Mouse (Mus musculus) lung, adult 18-20 months (tissue): ENCODE measurements around the gene Trappc2l.
A peak's percentile ranks its signal among the peaks of the same experiment; 100 is the strongest.
"Not testable (repeated sequence)": the region's sequence is repeated elsewhere in the genome, so short reads cannot be mapped to it uniquely, and the experiment has no call there.

Experiments used
- DNase-seq, 2 experiments: peaks; one replicate each; pipeline ENCODE4 v3.0.0; 2022; ENCODE audit warnings: mixed read lengths in 2 of 2

The Trappc2l gene

DNA sequence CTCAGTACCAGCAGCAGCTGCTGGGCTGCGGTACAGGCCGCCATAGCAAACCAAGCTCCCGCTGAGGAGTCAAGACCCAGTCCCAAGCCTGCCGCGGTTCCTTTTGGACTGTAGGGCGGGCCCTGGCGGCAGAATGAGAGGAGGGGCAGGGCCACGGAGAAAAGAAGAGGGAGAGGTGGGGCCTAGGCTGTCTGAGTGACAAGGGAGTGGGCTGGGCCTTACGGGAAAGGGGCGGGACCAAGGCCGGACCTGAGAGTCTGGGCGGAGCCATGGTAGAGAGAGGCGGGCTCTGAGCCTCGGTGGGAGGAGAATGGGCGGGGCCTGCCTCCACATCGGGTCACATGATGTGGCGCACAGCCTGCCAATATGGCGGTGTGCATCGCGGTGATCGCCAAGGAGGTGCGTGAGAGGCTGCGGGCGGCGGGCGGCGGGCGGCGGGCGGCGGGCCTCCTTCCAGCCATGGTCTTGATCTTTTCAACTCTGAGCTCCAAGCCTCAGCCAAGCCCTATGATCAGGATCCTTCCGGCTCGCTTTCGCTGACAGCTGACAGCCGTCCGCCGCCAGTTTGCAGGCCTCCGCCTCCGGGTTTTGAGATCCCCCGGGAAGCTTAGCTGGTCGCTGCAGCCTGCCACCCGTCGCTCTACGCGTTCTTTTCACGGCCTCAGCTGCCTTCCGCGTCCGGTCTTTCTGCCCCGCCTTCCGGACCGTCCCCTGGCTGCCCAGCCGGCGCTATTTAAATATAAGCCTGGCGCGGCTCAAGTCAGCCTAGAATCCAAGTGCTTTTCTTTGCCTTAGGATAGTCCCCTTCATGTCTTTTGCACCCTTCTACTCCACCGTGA, at the start of gene Trappc2l, which contains the start of gene Galns:
Gene Trappc2l (plus strand): TSS at position 346 of the 839 bp plus-strand sequence.
Gene Galns (minus strand): TSS at position 169 of the 839 bp plus-strand sequence.
- peak; percentile 96 to 97 for DNase-seq

DNA sequence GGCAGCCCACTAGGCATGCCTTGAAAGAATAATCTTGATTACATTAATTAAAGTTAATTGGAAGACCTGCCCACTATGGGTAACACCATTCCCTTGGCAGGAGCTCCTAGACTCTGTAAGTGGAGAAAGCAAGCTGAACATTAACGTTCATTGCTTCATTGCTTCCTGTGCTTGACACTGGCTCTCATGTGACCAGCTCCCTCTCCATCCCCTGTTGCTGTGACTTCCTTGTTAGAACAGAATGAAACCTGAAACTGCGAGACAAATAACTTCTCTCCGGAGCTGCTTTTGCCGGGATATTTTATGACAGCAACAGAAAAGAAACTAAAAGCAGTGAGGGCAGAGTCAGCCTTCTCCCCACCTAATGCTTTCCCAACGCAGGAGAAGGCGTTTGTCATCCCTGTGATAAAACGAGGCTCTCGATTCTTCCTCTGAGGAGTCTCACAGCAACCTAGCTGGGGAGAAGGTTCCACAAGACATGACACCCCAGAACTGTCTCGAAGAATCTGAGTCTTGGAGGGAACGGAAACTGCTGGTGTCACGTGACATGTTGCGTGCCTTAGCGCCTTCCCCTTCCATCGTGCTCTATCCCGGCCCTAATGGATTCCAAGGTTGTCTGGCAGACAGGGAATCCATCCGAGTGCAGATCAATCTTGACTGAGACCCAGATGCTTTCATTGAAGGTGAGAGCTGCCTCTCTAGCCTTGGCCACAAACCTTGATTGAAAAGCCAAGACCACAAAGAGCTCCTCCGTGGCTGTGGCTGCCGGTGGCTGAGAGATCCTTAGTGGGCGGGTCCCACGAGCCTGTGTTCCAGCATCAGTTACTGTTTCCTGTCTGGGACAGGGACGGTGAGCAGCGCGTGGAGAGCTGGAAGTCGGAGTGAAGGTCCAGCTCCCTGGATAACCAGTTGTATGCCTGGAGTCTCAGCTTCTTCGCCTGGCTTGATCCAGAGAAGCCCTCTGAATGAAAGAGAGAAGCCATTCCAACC, 46.8 kb upstream of the Trappc2l start:
- DNase-seq, result no peak

DNA sequence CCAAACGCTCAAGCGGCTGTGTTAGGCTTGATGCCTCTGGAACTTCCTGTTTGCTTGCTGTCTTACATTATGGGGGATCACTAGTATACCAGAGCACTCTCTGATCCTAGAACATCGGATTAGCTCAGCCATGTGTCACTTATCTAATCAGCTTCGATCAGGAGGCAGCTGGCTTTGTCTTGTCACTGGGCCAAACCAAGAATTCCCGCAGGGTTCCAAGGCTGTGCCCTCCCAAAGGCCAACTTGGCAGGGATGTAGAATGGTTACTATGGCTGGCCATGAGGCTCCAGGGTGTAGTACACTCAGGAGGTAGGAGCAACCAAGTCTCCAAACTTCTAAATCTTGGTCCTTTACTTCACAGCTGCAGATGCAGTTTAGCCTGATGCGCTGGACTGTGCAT, 44.7 kb upstream of the Trappc2l start:
- peak in 1 of 2 experiments; percentile 19 for DNase-seq

- DNase-seq, result peak; percentile 95 to 96
Measured at GRCm38 (mm10) chr8:122567361-122568108, 43.9 kb upstream of the Trappc2l start, which contains the start of gene Cdt1. Cdt1 (plus strand) TSS chr8:122568015.

DNA sequence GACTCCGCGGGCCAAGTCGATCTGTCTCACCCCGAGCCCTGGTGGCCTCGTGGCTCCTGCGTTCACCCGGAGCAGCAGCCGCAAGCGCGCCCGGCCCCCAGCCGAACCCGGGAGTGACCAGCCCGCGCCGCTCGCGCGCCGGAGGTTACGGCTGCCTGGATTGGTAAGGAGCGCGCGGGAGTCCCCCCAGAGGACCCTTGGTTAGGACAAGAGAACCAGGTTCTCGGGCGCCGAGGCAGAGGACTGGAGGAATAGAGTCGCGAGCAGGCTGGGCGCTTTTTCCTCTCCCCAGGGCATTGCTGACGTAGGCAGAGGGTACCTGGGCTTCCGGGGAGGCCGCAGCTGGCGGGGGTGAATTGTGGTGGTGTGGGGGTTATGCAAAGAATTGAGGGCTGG, 43.3 kb upstream of the Trappc2l start:
- DNase-seq, result peak; percentile 41 to 58

GRCm38 (mm10) chr8:122568881-122569309, 42.5 kb upstream of the Trappc2l start:
- DNase-seq, result peak in 1 of 2 experiments; percentile 13

DNA sequence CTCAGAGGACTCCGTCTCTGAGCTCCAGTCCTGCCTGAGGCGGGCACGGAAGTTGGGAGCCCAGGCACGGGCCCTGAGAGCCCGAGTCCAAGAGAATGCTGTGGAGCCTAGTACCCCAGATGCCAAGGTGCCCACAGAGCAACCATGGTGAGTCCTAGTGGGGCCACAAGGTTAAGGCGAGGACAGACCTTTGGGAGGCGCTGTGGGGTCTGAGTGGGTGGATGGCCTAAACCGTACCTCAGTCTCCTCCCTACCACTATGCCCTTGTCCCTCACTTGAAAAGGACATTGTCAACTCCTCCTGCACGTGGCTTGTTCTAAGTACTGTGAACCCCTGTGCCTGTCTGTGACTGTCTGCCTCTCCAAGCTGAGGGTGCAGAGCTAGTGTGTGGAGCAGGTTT, 42.1 kb upstream of the Trappc2l start:
- DNase-seq, result no peak

DNA sequence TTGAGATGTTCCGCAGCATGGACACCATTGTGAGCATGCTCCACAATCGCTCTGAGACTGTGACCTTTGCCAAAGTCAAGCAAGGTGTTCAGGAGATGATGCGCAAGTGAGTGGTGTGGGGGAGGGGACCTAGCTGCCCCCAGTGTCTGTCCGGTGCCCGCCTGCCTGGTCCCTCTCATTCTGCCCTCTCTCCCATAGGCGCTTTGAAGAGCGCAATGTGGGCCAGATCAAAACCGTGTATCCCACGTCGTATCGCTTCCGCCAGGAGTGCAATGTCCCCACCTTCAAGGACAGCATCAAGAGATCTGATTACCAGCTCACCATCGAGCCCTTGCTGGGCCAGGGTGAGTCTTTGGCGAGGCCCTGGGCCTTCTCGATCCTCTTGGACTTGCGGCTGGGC, 41.4 kb upstream of the Trappc2l start:
- DNase-seq, result no peak

DNA sequence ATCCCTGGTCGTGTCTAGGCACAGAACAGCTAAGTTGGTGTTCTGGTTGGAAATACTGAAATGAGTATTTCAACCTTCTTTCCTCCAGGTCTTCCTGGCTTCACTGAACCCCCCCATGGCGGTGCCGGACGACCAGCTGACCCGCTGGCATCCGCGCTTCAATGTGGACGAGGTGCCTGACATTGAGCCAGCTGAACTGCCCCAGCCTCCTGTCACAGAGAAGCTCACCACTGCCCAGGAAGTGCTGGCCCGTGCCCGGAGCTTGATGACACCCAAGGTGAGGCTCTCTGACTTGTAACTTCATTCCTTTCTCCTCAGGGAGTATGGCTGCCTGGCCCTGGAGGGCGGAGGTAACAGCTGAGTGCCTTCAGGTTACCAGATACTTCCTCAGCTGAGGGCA, 40.3 kb upstream of the Trappc2l start:
- DNase-seq, result no peak

GRCm38 (mm10) chr8:122571750-122572267, 39.6 kb upstream of the Trappc2l start:
- no peak for DNase-seq

GRCm38 (mm10) chr8:122572751-122573150, 38.7 kb upstream of the Trappc2l start:
- DNase-seq, result no peak

- DNase-seq, result not testable (repeated sequence)
Measured at GRCm38 (mm10) chr8:122573176-122573575, 38.3 kb upstream of the Trappc2l start.

DNA sequence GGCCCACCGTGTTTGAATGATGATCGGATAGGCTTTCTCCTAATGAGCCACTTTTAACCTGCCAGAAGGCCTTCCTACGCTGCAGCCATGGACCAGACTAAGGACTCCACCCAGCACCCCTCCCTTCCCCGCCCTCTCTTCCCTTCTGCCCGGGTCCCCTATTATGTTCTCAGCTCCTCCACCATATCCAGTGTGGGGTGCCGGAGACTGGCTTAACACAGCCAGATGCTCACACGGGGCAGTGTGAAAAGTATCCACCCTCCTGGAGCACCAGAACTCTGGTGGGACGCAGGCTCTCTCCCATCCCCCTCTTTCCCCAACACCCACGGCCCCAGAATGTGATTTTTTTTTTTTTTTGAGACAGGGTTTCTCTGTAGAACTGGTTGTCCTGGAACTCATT, 37.9 kb upstream of the Trappc2l start:
- no peak for DNase-seq

GRCm38 (mm10) chr8:122574264-122574663, 37.2 kb upstream of the Trappc2l start:
- DNase-seq, result no peak

DNA sequence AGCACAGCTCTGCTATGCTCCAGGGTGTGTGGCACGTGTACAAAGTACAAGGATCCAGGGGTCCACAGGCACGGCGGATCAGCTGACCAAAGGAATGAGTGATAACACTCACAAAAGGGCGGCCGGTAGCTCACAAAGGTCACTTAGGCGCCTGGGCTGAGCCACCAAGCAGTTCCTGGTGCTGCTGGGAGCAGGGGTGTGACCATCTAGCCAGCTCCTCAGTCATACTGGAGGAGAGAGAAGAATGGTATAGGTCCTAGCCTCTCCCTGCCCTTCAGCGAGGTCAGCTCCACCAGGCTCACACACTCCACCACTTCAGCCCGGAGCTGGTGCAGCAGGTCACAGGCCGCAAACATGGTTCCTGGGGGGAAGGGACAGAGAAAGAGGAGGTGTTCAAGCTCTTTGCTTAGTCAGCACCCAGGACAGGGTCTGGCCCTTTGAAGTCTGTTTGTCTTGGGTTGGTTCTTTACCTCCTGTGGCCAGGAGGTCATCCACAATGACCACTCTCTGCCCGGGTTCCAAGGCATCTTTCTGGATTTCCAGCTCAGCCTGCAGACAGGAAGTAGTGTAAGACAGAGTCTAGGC, 36.7 kb upstream of the Trappc2l start:
- DNase-seq, result no peak

DNA sequence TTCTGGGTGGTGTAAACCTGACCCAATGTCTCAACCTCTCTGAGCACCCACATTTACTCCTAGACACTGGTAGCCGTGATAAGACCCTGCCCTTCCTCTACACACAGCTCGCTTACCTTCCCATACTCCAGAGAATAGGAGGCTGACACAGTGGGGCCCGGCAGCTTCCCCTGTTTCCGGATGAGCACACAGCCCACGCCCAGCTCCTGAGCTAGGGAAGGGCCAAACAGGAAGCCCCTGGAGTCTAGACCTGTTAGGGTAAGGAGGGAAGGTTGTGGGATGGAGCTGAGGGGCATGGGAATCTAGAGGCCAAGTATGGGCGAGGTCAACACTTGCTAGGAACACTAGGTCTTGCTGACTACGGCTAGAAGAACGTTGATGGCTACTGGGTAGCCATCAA, 36.2 kb upstream of the Trappc2l start:
- DNase-seq, result no peak

DNA sequence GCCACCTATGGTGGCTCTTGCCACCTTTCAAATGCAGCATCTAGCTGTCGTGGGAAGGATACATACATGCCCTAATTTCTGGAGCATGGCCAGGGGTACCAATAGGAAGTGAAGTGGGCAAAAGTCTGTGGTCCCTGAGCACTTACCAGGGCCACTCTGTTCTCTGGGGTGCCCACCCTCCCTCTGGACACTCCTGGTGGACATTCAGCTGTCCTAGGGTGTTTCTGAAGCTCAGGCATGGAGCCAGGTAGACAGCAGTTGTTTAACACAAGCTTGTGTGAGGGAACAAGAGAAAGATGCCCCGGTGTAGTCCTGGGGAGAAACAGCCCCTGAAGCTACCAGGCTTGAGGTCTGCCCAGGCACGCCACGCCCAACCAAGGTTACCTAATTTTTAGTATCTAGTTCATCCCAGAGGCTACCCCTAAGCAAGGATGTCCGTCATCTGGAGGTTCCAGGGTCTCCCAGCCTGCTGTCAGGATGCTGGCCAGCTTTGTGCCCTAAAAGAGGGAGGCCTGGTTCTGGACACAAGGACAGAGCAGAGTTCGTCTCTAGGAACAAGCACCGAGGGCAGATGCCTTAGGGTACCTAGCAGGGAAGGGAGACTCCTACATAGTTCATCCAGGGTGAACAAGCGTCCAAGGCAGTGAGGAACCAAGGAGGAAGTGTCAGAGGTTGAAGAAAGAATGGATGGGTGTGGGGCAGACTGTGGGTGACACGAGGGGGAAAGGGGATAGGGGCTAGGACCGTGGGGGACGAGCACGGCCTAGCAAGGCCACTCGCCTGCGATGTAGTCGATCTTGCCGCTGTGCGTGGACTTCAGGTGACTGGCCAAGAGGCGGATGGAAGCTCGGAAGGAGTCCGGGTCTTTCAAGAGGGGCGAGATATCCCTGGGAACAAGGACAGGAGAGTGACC, 35.4 kb upstream of the Trappc2l start:
- no peak for DNase-seq

DNA sequence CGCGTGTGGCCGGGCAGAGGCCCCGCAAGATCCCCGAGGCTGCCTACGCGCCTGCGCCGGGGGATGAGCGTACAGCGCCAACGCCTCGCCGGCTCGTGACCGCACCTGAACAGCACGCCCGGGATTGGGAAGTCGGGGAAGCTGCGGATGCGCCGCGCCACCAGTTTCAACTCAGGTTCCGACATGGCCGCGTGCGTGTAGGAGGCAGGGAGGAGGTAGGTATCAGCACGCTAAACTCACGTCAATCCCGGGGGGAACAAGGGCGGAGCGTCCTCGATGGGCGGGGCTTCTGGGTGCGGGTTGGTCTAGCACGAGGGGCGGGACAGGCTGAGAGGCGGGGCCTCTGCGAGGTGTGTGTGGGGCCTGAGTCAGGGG, 34.8 kb upstream of the Trappc2l start, which contains the start of gene Aprt:
Gene Aprt (minus strand): TSS at position 262 of the 375 bp plus-strand sequence.
- DNase-seq, result peak; percentile 96 to 98

GRCm38 (mm10) chr8:122577116-122577515, 34.3 kb upstream of the Trappc2l start:
- no peak for DNase-seq

- no peak for DNase-seq
Measured at GRCm38 (mm10) chr8:122579196-122579595, 32.2 kb upstream of the Trappc2l start.

GRCm38 (mm10) chr8:122580926-122581325, 30.5 kb upstream of the Trappc2l start:
- DNase-seq, result no peak
